Mouse (Mus musculus) spleen, postnatal 36 days (tissue): ENCODE results near the gene Klf17.
A peak's percentile ranks its signal among the peaks of the same experiment; 100 is the strongest.
"Not testable (repeated sequence)": the region's sequence is repeated elsewhere in the genome, so short reads cannot be mapped to it uniquely, and the experiment has no call there.

Source experiments
- DNase-seq, 2 experiments: peaks; one replicate each; pipeline ENCODE4 v3.0.0; 2022; ENCODE audit warnings: low spot score in 2 of 2, mixed read lengths in 1 of 2

Klf17 gene

GRCm38 (mm10) chr4:117765416-117765815 lies at the start of gene Klf17:
Gene Klf17 (minus strand): TSS chr4:117765648.
- no peak for DNase-seq

- DNase-seq: no peak
These were observed 48.9 kb upstream of the Klf17 start for GRCm38 (mm10) chr4:117814333-117814732.

GRCm38 (mm10) chr4:117813591-117814192 lies 48.2 kb upstream of the Klf17 start:
- no peak for DNase-seq

- no peak for DNase-seq
These were observed 45.5 kb upstream of the Klf17 start for GRCm38 (mm10) chr4:117810933-117811332.

GRCm38 (mm10) chr4:117806992-117807391 lies 41.5 kb upstream of the Klf17 start:
- DNase-seq: peak in 1 of 2 experiments; percentile 17

- no peak for DNase-seq
These were observed 34.5 kb upstream of the Klf17 start for GRCm38 (mm10) chr4:117799904-117800303.

GRCm38 (mm10) chr4:117788308-117788707 lies 22.9 kb upstream of the Klf17 start:
- DNase-seq: no peak

- DNase-seq: no peak
These were observed 21.5 kb upstream of the Klf17 start for GRCm38 (mm10) chr4:117786963-117787362.

- no peak for DNase-seq
These were observed 17.5 kb upstream of the Klf17 start for GRCm38 (mm10) chr4:117782908-117783307.

- no peak for DNase-seq
These were observed 7.5 kb upstream of the Klf17 start for GRCm38 (mm10) chr4:117772960-117773359.

GRCm38 (mm10) chr4:117770935-117771334 lies 5.5 kb upstream of the Klf17 start:
- DNase-seq: peak; percentile 18 to 20

GRCm38 (mm10) chr4:117760151-117760550 lies 5.3 kb downstream of the Klf17 start:
- no peak for DNase-seq

GRCm38 (mm10) chr4:117752469-117752868 lies 13.0 kb downstream of the Klf17 start:
- not testable (repeated sequence) for DNase-seq

GRCm38 (mm10) chr4:117737559-117737958 lies 27.9 kb downstream of the Klf17 start:
- DNase-seq: no peak

- no peak for DNase-seq
These were observed 33.5 kb downstream of the Klf17 start for GRCm38 (mm10) chr4:117731926-117732325.

- DNase-seq: no peak
These were observed 41.3 kb downstream of the Klf17 start, which contains the start of gene Gm12845 for GRCm38 (mm10) chr4:117724112-117724511. Gene Gm12845 (plus strand): TSS chr4:117724412.

GRCm38 (mm10) chr4:117713303-117714098 lies 51.9 kb downstream of the Klf17 start:
- DNase-seq: no peak

GRCm38 (mm10) chr4:117712314-117712713 lies 53.1 kb downstream of the Klf17 start:
- no peak for DNase-seq

- no peak for DNase-seq
These were observed 56.5 kb downstream of the Klf17 start for GRCm38 (mm10) chr4:117708780-117709550.
